Mouse (Mus musculus) kidney, embryonic 15.5 days (tissue): ENCODE data around the gene Map1b. TPM values are rescaled to one million over a fixed set of nuclear protein-coding genes. Genes with fewer than 3 reads are reported as not detected.

Source experiments
- ATAC-seq: fragments of 200-750 bp; cut with Nextera tagmentation; replicated peaks from 2 replicates; pipeline ENCODE4 v1.8.0; 2017; ENCODE audit warnings: moderate TSS enrichment; ENCODE audit not compliant: low FRiP score
- H3K27ac ChIP-seq: fragments of 300-500 bp; sonication (generic); 2 replicates; pipeline ENCODE4 v1.5.1; 2015; ENCODE audit warnings: mild to moderate bottlenecking, inconsistent platforms
- H3K27me3 ChIP-seq: fragments of 300-500 bp; sonication (generic); 2 replicates; pipeline ENCODE4 v1.6.1; 2015; ENCODE audit warnings: inconsistent platforms
- H3K36me3 ChIP-seq: fragments of 300-500 bp; sonication (generic); 2 replicates; pipeline ENCODE4 v1.6.1; 2015; ENCODE audit warnings: inconsistent platforms
- H3K4me1 ChIP-seq: fragments of 300-500 bp; sonication (generic); 2 replicates; pipeline ENCODE4 v1.6.1; 2015; ENCODE audit warnings: inconsistent platforms
- H3K4me2 ChIP-seq: fragments of 300-500 bp; sonication (generic); 2 replicates; pipeline ENCODE4 v1.6.1; 2015; ENCODE audit warnings: moderate library complexity, mild to moderate bottlenecking, inconsistent platforms
- H3K4me3 ChIP-seq: fragments of 300-500 bp; sonication (generic); replicated peaks from 2 replicates; pipeline ENCODE4 v1.5.1; 2015; ENCODE audit warnings: mild to moderate bottlenecking, inconsistent platforms
- H3K9ac ChIP-seq: fragments of 300-500 bp; sonication (generic); 2 replicates; pipeline ENCODE4 v1.6.1; 2015; ENCODE audit warnings: mild to moderate bottlenecking, inconsistent platforms
- H3K9me3 ChIP-seq: fragments of 300-500 bp; sonication (generic); replicated peaks from 2 replicates; pipeline ENCODE4 v1.6.1; 2016; ENCODE audit warnings: inconsistent platforms
- WGBS: fragments of 180-500 bp; shearing (Covaris S2); methylation state at CpG from one replicate; pipeline ENCODE4 v1.1.7; 2015; ENCODE audit warnings: mixed read lengths; 5-methylcytosine and 5-hydroxymethylcytosine counted together
- polyA plus RNA-seq: library from polyadenylated mRNA; unstranded; fragments of >200 nt; fragmentation: Nextera tagmentation; extraction: Ambion mirVana; gene quantifications from 2 replicates; pipeline ENCODE4 v1.2.1, GENCODE M21; 2015

Gene Map1b
- polyA plus RNA-seq, 1 experiment from 2014 or later = 76.4 TPM

- Histone ChIP-seq H3K9ac (no peak overlapping the region), H3K27ac (no peak overlapping the region), H3K4me2 (no peak overlapping the region), H3K9me3 (no peaks in the 10 kb centered on the region), H3K4me3 (no peak overlapping the region), H3K4me1 (peaks cover 35% of the 10 kb centered on the region), H3K27me3 (no peaks in the 10 kb centered on the region; the same call in 1 of the 2 replicates), H3K36me3 (no peaks in the 10 kb centered on the region)
- 90% methylated on average over 5 of the region's 5 CpGs for WGBS
- ATAC-seq = no peak
Measured at GRCm38 (mm10) chr13:99517836-99518235, 1.5 kb upstream of the Map1b start.

- H3K27ac ChIP-seq = peak overlapping the region; percentile 63
- no peaks in the 10 kb centered on the region; the same call in 1 of the 2 replicates for H3K27me3 ChIP-seq
- under 1% methylated on average over 42 of the region's 44 CpGs for WGBS
- H3K36me3 ChIP-seq = no peaks in the 10 kb centered on the region
- ATAC-seq = peak; percentile 10; the same call in 1 of the 2 replicates
- peak overlapping the region; percentile 98 for H3K4me2 ChIP-seq
- H3K4me3 ChIP-seq = peak overlapping the region; percentile 71
- H3K9ac ChIP-seq = peak overlapping the region; percentile 61
- peaks cover 36% of the 10 kb centered on the region for H3K4me1 ChIP-seq
- no peaks in the 10 kb centered on the region for H3K9me3 ChIP-seq
Measured at GRCm38 (mm10) chr13:99515736-99516447, 448 bp downstream of the Map1b start.

GRCm38 (mm10) chr13:99514917-99515591, 1.3 kb downstream of the Map1b start:
- peak overlapping the region; percentile 71 for H3K4me3 ChIP-seq
- H3K9ac ChIP-seq = peak overlapping the region; percentile 61
- H3K4me2 ChIP-seq = peak overlapping the region; percentile 98
- H3K27ac ChIP-seq = peak overlapping the region; percentile 79
- H3K4me1 ChIP-seq = peaks cover 36% of the 10 kb centered on the region
- no peaks in the 10 kb centered on the region for H3K36me3 ChIP-seq
- under 1% methylated on average over 35 of the region's 48 CpGs for WGBS
- no peaks in the 10 kb centered on the region for H3K9me3 ChIP-seq
- ATAC-seq = peak; percentile 74
- no peaks in the 10 kb centered on the region; the same call in 1 of the 2 replicates for H3K27me3 ChIP-seq

GRCm38 (mm10) chr13:99513990-99514389, 2.4 kb downstream of the Map1b start:
- Histone ChIP-seq H3K9me3 (no peaks in the 10 kb centered on the region), H3K36me3 (no peaks in the 10 kb centered on the region), H3K9ac (no peak overlapping the region), H3K4me1 (peaks cover 36% of the 10 kb centered on the region), H3K4me3 (peak overlapping the region; percentile 71), H3K27me3 (no peaks in the 10 kb centered on the region; the same call in 1 of the 2 replicates), H3K4me2 (peak overlapping the region; percentile 98), H3K27ac (no peak overlapping the region; the same call in 1 of the 2 replicates)
- ATAC-seq = no peak
- 24% methylated on average over 10 of the region's 10 CpGs for WGBS

GRCm38 (mm10) chr13:99513138-99513537, 3.2 kb downstream of the Map1b start:
- H3K27me3 ChIP-seq = no peaks in the 10 kb centered on the region; the same call in 1 of the 2 replicates
- H3K9ac ChIP-seq = no peak overlapping the region
- no peak overlapping the region for H3K27ac ChIP-seq
- no peaks in the 10 kb centered on the region for H3K9me3 ChIP-seq
- H3K4me1 ChIP-seq = peaks cover 36% of the 10 kb centered on the region
- peak overlapping the region; percentile 33 for H3K4me2 ChIP-seq
- H3K4me3 ChIP-seq = no peak overlapping the region
- no peaks in the 10 kb centered on the region for H3K36me3 ChIP-seq
- ATAC-seq = peak; percentile 16
- 9% methylated on average over 7 of the region's 7 CpGs for WGBS

- H3K9ac ChIP-seq = no peak overlapping the region
- H3K27me3 ChIP-seq = no peaks in the 10 kb centered on the region; the same call in 1 of the 2 replicates
- no peak for ATAC-seq
- no peak overlapping the region for H3K4me2 ChIP-seq
- WGBS = 74% methylated on average over 4 of the region's 4 CpGs
- no peaks in the 10 kb centered on the region for H3K36me3 ChIP-seq
- no peak overlapping the region for H3K4me3 ChIP-seq
- no peak overlapping the region for H3K27ac ChIP-seq
- no peaks in the 10 kb centered on the region for H3K9me3 ChIP-seq
- peaks cover 19% of the 10 kb centered on the region for H3K4me1 ChIP-seq
Measured at GRCm38 (mm10) chr13:99509896-99510295, 6.4 kb downstream of the Map1b start.

GRCm38 (mm10) chr13:99506580-99506962, 9.8 kb downstream of the Map1b start:
- Histone ChIP-seq H3K9me3 (no peaks in the 10 kb centered on the region), H3K36me3 (no peaks in the 10 kb centered on the region), H3K27ac (no peak overlapping the region), H3K27me3 (no peaks in the 10 kb centered on the region), H3K9ac (no peak overlapping the region), H3K4me1 (peaks cover 12% of the 10 kb centered on the region), H3K4me2 (no peak overlapping the region), H3K4me3 (no peak overlapping the region)
- WGBS = 53% methylated on average over 2 of the region's 2 CpGs
- ATAC-seq = no peak

GRCm38 (mm10) chr13:99505826-99506579, 10.3 kb downstream of the Map1b start:
- no peak for ATAC-seq
- Histone ChIP-seq H3K27me3 (no peaks in the 10 kb centered on the region), H3K4me3 (no peak overlapping the region), H3K36me3 (no peaks in the 10 kb centered on the region), H3K9me3 (no peaks in the 10 kb centered on the region), H3K4me1 (peaks cover 16% of the 10 kb centered on the region), H3K9ac (no peak overlapping the region), H3K27ac (no peak overlapping the region), H3K4me2 (no peak overlapping the region)
- 50% methylated on average over 11 of the region's 11 CpGs for WGBS

GRCm38 (mm10) chr13:99503370-99503979, 12.9 kb downstream of the Map1b start:
- no peak overlapping the region for H3K27ac ChIP-seq
- no peaks in the 10 kb centered on the region for H3K27me3 ChIP-seq
- ATAC-seq = no peak
- peaks cover 16% of the 10 kb centered on the region for H3K4me1 ChIP-seq
- no peaks in the 10 kb centered on the region for H3K9me3 ChIP-seq
- no peak overlapping the region for H3K9ac ChIP-seq
- no peak overlapping the region for H3K4me2 ChIP-seq
- no peak overlapping the region for H3K4me3 ChIP-seq
- WGBS = 68% methylated on average over 14 of the region's 14 CpGs
- no peaks in the 10 kb centered on the region for H3K36me3 ChIP-seq

GRCm38 (mm10) chr13:99502911-99503310, 13.4 kb downstream of the Map1b start:
- no peak overlapping the region for H3K9ac ChIP-seq
- peaks cover 16% of the 10 kb centered on the region for H3K4me1 ChIP-seq
- H3K27ac ChIP-seq = no peak overlapping the region
- no peaks in the 10 kb centered on the region for H3K27me3 ChIP-seq
- no peaks in the 10 kb centered on the region for H3K9me3 ChIP-seq
- H3K36me3 ChIP-seq = no peaks in the 10 kb centered on the region
- WGBS = 76% methylated on average over 7 of the region's 7 CpGs
- H3K4me3 ChIP-seq = no peak overlapping the region
- no peak overlapping the region for H3K4me2 ChIP-seq
- ATAC-seq = no peak

GRCm38 (mm10) chr13:99502126-99502744, 14.1 kb downstream of the Map1b start:
- Histone ChIP-seq H3K4me3 (no peak overlapping the region), H3K36me3 (no peaks in the 10 kb centered on the region), H3K27me3 (no peaks in the 10 kb centered on the region), H3K4me2 (no peak overlapping the region), H3K9ac (no peak overlapping the region), H3K9me3 (no peaks in the 10 kb centered on the region), H3K27ac (no peak overlapping the region), H3K4me1 (peaks cover 16% of the 10 kb centered on the region)
- no peak for ATAC-seq
- 40% methylated on average over 13 of the region's 13 CpGs for WGBS
